Mouse (Mus musculus) stomach, postnatal 0 days (tissue): Measurements from ENCODE around the gene Msl3.

Source experiments
- CTCF ChIP-seq: IDR thresholded peaks from 2 replicates; pipeline ENCODE4 v1.5.1; 2016; ENCODE audit warnings: antibody characterized with exemption, low read depth, mild to moderate bottlenecking, moderate library complexity
- EP300 ChIP-seq: optimal IDR thresholded peaks from 2 replicates; pipeline ENCODE3; 2016; ENCODE audit warnings: antibody characterized with exemption

DNA sequence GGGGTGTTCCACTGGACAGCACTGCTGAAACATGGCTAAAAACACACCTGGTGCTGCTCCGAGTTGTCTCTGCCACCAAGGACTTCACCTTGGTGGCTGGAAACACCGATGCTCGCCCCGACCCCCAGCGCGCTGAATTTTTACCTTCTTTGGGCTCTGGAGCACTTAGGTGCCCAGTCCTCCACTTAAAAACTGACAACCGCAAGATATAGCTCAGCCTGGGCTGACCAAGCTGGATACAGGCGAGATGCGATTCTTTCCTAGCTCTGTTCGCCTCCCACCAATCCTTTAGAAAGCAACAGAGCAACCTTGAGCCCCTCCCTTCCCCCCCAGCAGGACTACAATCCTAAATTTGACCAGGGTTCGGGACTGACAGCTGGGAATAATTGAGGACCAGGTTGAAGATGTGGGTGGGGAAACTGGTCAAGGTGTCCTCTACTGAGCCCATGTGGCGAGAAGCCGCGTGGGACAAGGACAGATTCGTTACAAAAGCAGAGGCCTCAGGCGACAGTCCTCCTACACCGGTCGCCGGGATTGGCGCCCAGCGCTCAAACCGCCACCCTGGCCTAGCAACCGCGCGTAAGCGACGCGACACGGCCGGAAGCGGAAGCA is 679 bp downstream of the Msl3 start:
- TF ChIP-seq CTCF: no peak
- TF ChIP-seq EP300: no peak
